Mouse (Mus musculus): ENCODE measurements around the gene Sardh. TPM values are rescaled to one million over a fixed set of nuclear protein-coding genes. Genes with fewer than 3 reads are reported as not detected.

Gene Sardh
- polyA plus RNA-seq, 1 experiment: 17.7 TPM

DNA sequence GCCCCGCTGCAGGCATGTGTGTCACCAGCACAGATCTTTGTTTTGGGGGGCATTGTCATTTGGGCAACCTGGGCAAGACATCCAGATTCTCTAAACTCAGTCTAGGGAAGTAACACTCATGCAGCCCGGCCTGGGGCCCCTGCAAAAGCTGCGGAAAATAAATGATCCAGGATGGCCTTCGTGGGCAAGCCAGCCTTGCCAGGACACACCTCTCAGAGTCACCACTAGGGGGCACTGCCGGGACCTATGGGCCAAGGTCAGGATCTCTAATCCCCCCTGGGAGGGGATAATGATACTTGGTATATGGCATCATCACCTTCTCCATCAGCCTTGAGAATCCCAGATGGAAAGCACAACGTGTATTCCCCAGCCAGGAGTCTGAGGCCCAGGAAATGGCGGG, 37.9 kb downstream of the Sardh start:
- no peak overlapping the region for H3K27ac ChIP-seq (replicated peaks; ENCODE audit: low read depth, low read length)
- no peak overlapping the region for H3K4me3 ChIP-seq (ENCODE audit: insufficient read depth, low read depth, low read length)
- H3K4me1 ChIP-seq (ENCODE audit: control insufficient read depth, insufficient read depth, insufficient read length, low read length): peaks cover 17% of the 10 kb centered on the region

- Histone ChIP-seq H3K4me1 (ENCODE audit: control insufficient read depth, insufficient read depth, insufficient read length, low read length) (peaks cover 17% of the 10 kb centered on the region), H3K4me3 (ENCODE audit: insufficient read depth, low read depth, low read length) (no peak overlapping the region), H3K27ac (replicated peaks; ENCODE audit: low read depth, low read length) (no peak overlapping the region)
These were observed 38.3 kb downstream of the Sardh start for GRCm38 (mm10) chr2:27209816-27210215.

DNA sequence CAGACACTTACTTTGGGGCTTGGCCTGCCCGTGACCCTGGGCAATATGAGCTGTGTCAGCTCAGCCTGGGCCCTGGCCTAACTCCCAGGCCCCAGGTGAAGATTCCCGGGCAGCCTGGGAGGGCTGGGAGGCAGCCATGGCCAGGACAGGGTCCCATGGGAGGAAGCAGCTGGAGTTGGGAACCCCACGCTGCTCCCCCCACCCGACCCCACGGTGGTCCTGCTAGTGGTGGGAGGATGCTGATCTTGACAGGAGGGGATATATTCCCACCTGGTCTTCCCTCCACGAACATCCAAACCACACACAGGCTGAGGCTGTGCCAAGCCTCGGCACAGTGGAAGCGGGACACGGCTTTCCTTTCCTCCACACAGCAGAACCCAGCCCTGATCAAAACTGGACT, 38.8 kb downstream of the Sardh start:
- Histone ChIP-seq H3K27ac (replicated peaks; ENCODE audit: low read depth, low read length) (no peak overlapping the region), H3K4me3 (ENCODE audit: insufficient read depth, low read depth, low read length) (no peak overlapping the region), H3K4me1 (ENCODE audit: control insufficient read depth, insufficient read depth, insufficient read length, low read length) (peaks cover 17% of the 10 kb centered on the region)

DNA sequence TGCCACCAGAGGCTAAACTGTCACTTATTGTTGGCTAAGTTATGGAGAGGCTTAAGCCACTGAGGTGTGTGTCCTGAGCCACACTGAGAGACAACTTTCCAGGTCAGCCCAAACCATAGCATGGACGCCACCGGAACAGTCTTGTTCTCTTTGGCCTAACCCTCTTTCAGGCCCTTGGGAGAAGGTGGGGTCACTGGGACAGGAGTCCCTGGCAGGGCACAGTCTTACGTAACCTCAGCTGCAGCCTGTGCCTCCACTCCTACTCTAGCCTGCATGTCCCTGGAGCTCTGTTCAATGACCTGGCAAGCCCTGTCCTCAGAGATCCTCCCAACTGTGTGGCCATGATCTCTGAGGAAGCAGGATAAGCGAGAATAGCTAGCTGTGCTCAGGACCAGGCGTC, 41.0 kb downstream of the Sardh start:
- Histone ChIP-seq H3K4me3 (ENCODE audit: insufficient read depth, low read depth, low read length) (no peak overlapping the region), H3K27ac (replicated peaks; ENCODE audit: low read depth, low read length) (peak overlapping the region; percentile 85), H3K4me1 (ENCODE audit: control insufficient read depth, insufficient read depth, insufficient read length, low read length) (peaks cover 14% of the 10 kb centered on the region)

- peaks cover 11% of the 10 kb centered on the region for H3K4me1 ChIP-seq (ENCODE audit: control insufficient read depth, insufficient read depth, insufficient read length, low read length)
- H3K4me3 ChIP-seq (ENCODE audit: insufficient read depth, low read depth, low read length): no peak overlapping the region
- peak overlapping the region; percentile 85 for H3K27ac ChIP-seq (replicated peaks; ENCODE audit: low read depth, low read length)
These were observed 41.9 kb downstream of the Sardh start for GRCm38 (mm10) chr2:27206128-27206797.

- Histone ChIP-seq H3K4me1 (ENCODE audit: control insufficient read depth, insufficient read depth, insufficient read length, low read length) (peaks cover 11% of the 10 kb centered on the region), H3K27ac (replicated peaks; ENCODE audit: low read depth, low read length) (0 out of 2 replicates have a peak overlapping the region, but pooled peaks have one; percentile 14), H3K4me3 (ENCODE audit: insufficient read depth, low read depth, low read length) (no peak overlapping the region)
These were observed 42.5 kb downstream of the Sardh start for GRCm38 (mm10) chr2:27205666-27206065.

DNA sequence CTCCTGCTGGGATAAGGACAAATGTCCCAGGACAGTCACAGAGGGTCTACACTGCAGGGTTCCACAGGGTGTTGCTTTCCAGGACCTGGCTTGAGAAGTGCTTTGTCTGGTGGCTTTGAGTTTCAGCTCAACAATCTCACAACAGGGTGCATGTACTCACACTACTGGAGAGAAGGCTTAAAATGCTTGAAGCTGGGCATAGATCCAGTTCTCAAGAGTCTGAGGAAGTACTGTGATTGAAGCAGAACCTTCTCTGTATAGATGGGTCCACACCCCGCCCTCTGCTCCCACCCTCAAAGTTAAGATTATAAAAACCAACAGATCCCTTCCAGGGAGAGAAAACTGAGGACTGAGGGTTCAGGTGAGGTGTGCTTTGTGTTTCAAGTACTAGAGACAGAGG, 47.6 kb downstream of the Sardh start:
- H3K4me1 ChIP-seq (ENCODE audit: control insufficient read depth, insufficient read depth, insufficient read length, low read length): 0 out of 2 replicates have a peak, but pooled peaks cover 3% of the 10 kb centered on the region
- no peak overlapping the region for H3K27ac ChIP-seq (replicated peaks; ENCODE audit: low read depth, low read length)
- H3K4me3 ChIP-seq (ENCODE audit: insufficient read depth, low read depth, low read length): no peak overlapping the region

- no peak overlapping the region for H3K4me3 ChIP-seq (ENCODE audit: insufficient read depth, low read depth, low read length)
- no peaks in the 10 kb centered on the region for H3K4me1 ChIP-seq (ENCODE audit: control insufficient read depth, insufficient read depth, insufficient read length, low read length)
- H3K27ac ChIP-seq (replicated peaks; ENCODE audit: low read depth, low read length): no peak overlapping the region
These were observed 49.4 kb downstream of the Sardh start for GRCm38 (mm10) chr2:27198551-27199246.

GRCm38 (mm10) chr2:27189994-27190393, 58.1 kb downstream of the Sardh start:
- Histone ChIP-seq H3K4me3 (ENCODE audit: insufficient read depth, low read depth, low read length) (no peak overlapping the region), H3K4me1 (ENCODE audit: control insufficient read depth, insufficient read depth, insufficient read length, low read length) (no peaks in the 10 kb centered on the region), H3K27ac (replicated peaks; ENCODE audit: low read depth, low read length) (no peak overlapping the region)

DNA sequence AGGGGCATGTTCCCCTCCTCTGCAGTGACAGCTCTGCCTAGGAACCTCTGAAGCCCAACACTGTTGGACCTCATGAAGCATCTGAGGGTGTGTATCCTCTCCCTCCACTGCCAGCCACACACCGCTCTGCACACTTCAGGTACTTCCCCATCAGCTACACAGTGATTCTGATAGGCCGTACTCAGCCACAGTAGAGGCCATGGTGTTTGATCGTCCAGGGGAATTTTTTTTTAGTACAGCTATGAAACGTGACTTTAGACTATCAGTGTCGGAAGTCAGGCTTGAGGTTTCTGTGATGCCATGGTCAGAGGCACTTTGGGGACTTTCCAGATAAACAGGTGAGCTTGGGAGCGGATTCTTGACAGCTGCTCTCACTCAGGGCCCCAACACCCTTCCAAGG, 60.6 kb downstream of the Sardh start:
- Histone ChIP-seq H3K27ac (replicated peaks; ENCODE audit: low read depth, low read length) (no peak overlapping the region), H3K4me3 (ENCODE audit: insufficient read depth, low read depth, low read length) (no peak overlapping the region), H3K4me1 (ENCODE audit: control insufficient read depth, insufficient read depth, insufficient read length, low read length) (no peaks in the 10 kb centered on the region)

DNA sequence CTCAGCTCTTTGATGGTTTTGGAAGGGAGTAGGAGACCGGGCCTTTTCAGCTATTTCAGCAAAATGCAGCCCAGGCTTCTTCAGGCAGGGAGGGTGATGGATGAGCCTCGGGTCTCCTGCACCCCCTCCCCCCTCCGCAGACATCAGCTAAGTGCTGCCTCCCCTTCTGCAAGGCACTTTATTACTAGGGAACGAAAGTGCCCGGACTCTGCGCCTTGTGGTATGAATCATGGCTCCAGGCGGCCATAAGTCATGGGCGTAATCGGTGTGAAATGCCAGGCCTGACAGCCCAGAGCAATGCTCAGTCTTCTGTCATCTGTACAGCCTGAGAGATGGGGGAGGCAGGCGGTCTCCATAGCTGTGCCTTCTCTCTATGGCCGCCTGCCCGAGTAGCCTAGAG, 64.4 kb downstream of the Sardh start:
- no peak overlapping the region for H3K27ac ChIP-seq (replicated peaks; ENCODE audit: low read depth, low read length)
- H3K4me3 ChIP-seq (ENCODE audit: insufficient read depth, low read depth, low read length): no peak overlapping the region
- H3K4me1 ChIP-seq (ENCODE audit: control insufficient read depth, insufficient read depth, insufficient read length, low read length): no peaks in the 10 kb centered on the region

DNA sequence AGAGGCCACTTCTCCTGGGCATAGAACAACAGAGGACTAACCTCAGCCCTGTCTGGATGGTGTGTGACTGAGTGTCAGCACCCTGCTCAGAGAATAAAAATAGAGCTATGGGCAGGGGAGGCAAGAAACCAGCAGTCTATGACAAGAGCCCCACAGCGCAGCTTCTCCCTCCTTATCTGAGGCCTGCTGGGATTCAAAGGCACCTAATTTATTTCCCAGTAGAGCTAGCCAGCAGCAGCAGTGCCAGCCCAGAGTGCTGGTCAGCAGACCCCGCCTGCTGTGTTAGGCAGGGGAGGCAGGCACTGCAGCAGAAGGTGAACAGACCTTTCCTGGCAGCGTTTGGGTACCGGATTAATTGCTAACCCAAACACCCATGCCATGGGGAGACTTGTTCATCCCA, 66.2 kb downstream of the Sardh start:
- H3K4me1 ChIP-seq (ENCODE audit: control insufficient read depth, insufficient read depth, insufficient read length, low read length): no peaks in the 10 kb centered on the region
- no peak overlapping the region for H3K4me3 ChIP-seq (ENCODE audit: insufficient read depth, low read depth, low read length)
- H3K27ac ChIP-seq (replicated peaks; ENCODE audit: low read depth, low read length): no peak overlapping the region

DNA sequence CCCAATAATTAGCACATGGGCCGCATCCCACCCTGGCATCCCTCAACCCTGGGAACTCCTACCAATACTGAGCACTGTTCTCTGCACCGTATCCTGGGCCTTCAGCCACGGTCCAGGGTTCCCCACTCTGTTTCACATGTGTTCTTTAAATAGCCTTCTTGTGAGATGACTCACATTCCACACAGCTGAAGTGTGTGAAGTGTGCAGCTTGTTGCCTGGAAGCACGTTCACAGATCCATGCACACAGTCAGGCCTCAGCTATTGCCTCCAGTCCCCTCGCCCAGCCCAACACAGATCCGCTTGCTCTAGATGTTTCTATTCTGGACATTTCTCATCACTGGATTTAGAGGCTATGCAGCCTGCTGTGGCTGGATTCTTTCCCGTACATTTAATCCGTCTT, 69.0 kb downstream of the Sardh start:
- Histone ChIP-seq H3K27ac (replicated peaks; ENCODE audit: low read depth, low read length) (no peak overlapping the region), H3K4me3 (ENCODE audit: insufficient read depth, low read depth, low read length) (no peak overlapping the region), H3K4me1 (ENCODE audit: control insufficient read depth, insufficient read depth, insufficient read length, low read length) (no peaks in the 10 kb centered on the region)

GRCm38 (mm10) chr2:27175696-27176267, 72.4 kb downstream of the Sardh start:
- Histone ChIP-seq H3K4me1 (ENCODE audit: control insufficient read depth, insufficient read depth, insufficient read length, low read length) (no peaks in the 10 kb centered on the region), H3K4me3 (ENCODE audit: insufficient read depth, low read depth, low read length) (no peak overlapping the region), H3K27ac (replicated peaks; ENCODE audit: low read depth, low read length) (no peak overlapping the region)

DNA sequence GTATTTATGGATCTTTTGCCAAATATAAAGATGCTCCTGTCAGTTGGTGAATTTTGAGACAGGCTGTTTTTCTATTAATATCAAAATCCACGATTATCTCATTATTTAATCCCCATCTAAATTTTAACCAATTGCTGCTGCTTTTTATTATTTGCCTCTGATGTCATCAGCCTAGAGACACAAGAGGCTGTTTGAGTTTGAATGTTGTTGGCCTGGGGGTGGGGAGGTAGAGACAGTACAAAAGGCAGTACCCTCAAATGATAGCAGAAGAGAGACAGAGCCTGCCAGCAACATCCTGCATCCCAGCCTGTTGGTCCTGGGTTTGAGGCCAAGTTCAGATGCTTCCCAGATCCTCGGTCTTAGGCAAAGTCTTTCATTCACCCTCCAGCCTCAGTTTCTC, 73.9 kb downstream of the Sardh start:
- no peak overlapping the region for H3K4me3 ChIP-seq (ENCODE audit: insufficient read depth, low read depth, low read length)
- H3K4me1 ChIP-seq (ENCODE audit: control insufficient read depth, insufficient read depth, insufficient read length, low read length): no peaks in the 10 kb centered on the region
- no peak overlapping the region for H3K27ac ChIP-seq (replicated peaks; ENCODE audit: low read depth, low read length)

DNA sequence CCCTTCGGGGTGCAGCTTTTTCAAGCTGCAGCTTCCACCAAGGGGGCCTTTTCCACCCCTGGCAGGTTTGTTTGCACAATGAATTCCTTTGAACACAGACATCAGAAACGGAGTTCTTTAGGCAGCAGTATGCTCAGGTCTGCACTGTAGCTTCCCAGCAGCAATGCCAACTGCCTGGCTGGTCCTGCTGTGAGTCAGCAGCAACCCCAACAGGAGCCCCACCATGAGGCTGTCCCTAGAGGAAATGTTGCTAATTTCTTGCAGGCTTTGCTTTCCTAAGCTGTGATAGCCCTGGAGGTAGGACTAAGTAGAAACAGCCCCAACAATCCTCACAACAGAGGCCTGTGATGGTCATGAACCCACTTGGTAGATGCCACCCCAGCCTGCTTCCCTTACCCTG, 81.1 kb downstream of the Sardh start:
- Histone ChIP-seq H3K27ac (replicated peaks; ENCODE audit: low read depth, low read length) (no peak overlapping the region), H3K4me3 (ENCODE audit: insufficient read depth, low read depth, low read length) (no peak overlapping the region), H3K4me1 (ENCODE audit: control insufficient read depth, insufficient read depth, insufficient read length, low read length) (no peaks in the 10 kb centered on the region; the same call in 1 of the 2 replicates)
